8 mouse cellular contexts compared by ENCODE assay signal in genomic region chr14:50925111-50925920, GRCm38 (mm10). TPM values are rescaled to one million over a fixed set of nuclear protein-coding genes. Genes with fewer than 3 reads are reported as not detected.
DNase-seq lines count a peak whose midpoint lies in the region; ATAC-seq and TF ChIP-seq lines count a peak whose summit lies in the region.

No protein-coding gene starts in this region.

- peaks cover 36% of the 10 kb centered on the region for H3K36me3 ChIP-seq in heart, postnatal 0 days (replicated peaks; ENCODE audit: control insufficient read depth, insufficient read depth, low read length)
- peaks cover 44% of the 10 kb centered on the region for H3K36me3 ChIP-seq in megakaryocyte, embryonic 14.5 days (replicated peaks; ENCODE audit: low read length)

- H3K4me2 ChIP-seq in heart, postnatal 0 days (ENCODE audit: low read depth, low read length) = peak overlapping the region; percentile 81

- WGBS in heart, postnatal 0 days = 1% methylated on average over 38 of the region's 38 CpGs

- no peak for TF ChIP-seq EP300 in heart, postnatal 0 days (IDR thresholded peaks at IDR 0.05; ENCODE audit: low read depth)

- H3K27ac ChIP-seq in layer of hippocampus, adult 2 months = peak overlapping the region; percentile 95
- H3K27ac ChIP-seq in brown adipose tissue, adult 24 weeks (replicated peaks; ENCODE audit: low read depth, low read length) = peak overlapping the region; percentile 27
- H3K27ac ChIP-seq in heart, postnatal 0 days (ENCODE audit: low read depth) = peak overlapping the region; percentile 93

- no peaks in the 10 kb centered on the region for H3K27me3 ChIP-seq in heart, postnatal 0 days (ENCODE audit: control insufficient read depth, insufficient read depth, low read length)
- no peaks in the 10 kb centered on the region for H3K27me3 ChIP-seq in megakaryocyte, embryonic 14.5 days (replicated peaks)

- ATAC-seq in heart, postnatal 0 days (ENCODE audit: insufficient read depth, low read depth) = peak; percentile 17

- H3K9me3 ChIP-seq in heart, postnatal 0 days (replicated peaks; ENCODE audit: control insufficient read depth, low read length) = no peaks in the 10 kb centered on the region
- H3K9me3 ChIP-seq in megakaryocyte, embryonic 14.5 days = no peaks in the 10 kb centered on the region

- H3K4me3 ChIP-seq in layer of hippocampus, adult 2 months = peak overlapping the region; percentile 88
- peak overlapping the region; percentile 89 for H3K4me3 ChIP-seq in brown adipose tissue, adult 24 weeks (ENCODE audit: insufficient read depth, low read depth, low read length)
- peak overlapping the region; percentile 71 for H3K4me3 ChIP-seq in heart, postnatal 0 days (ENCODE audit: low read depth, low read length)
- H3K4me3 ChIP-seq in megakaryocyte, embryonic 14.5 days (replicated peaks) = peak overlapping the region; percentile 90

- H3K9ac ChIP-seq in heart, postnatal 0 days (replicated peaks; ENCODE audit: low read depth, low read length) = peak overlapping the region; percentile 80

- DNase-seq in layer of hippocampus, adult 2 months (ENCODE audit: low spot score in 2 of 2) = peak in 1 of 2 experiments; percentile 21
- no peak for DNase-seq in layer of hippocampus, adult 9-10 months (ENCODE audit: low spot score)
- no peak for DNase-seq in heart, postnatal 0 days (ENCODE audit: low spot score)
- no peak for DNase-seq in yolk sac, embryonic 10.5 days (ENCODE audit: low spot score)
- DNase-seq in thymus, postnatal 36 days = no peak
- no peak for DNase-seq in kidney, postnatal 36 days

- TF ChIP-seq CTCF in layer of hippocampus, adult 2 months (conservative IDR thresholded peaks at IDR 0.05) = no peak
- TF ChIP-seq CTCF in heart, postnatal 0 days (IDR thresholded peaks at IDR 0.05; ENCODE audit: low read depth) = no peak

- no peaks in the 10 kb centered on the region for H3K4me1 ChIP-seq in brown adipose tissue, adult 24 weeks (ENCODE audit: control insufficient read depth, insufficient read depth, insufficient read length, low read length)
- H3K4me1 ChIP-seq in heart, postnatal 0 days (ENCODE audit: control insufficient read depth, insufficient read depth) = peaks cover 7% of the 10 kb centered on the region
- H3K4me1 ChIP-seq in megakaryocyte, embryonic 14.5 days = peaks cover 51% of the 10 kb centered on the region

RNA-seq across cellular contexts. Expression of gene Apex1, which starts 0.5 kb away (rescaled TPM):
- total RNA-seq in layer of hippocampus, adult 2 months (2021) = 10 to 100 TPM; 70.3 to 73.4 TPM
- 31.0 and 35.3 TPM in 2 replicates for polyA plus RNA-seq in brown adipose tissue, adult 24 weeks (2012; ENCODE audit: insufficient read depth, insufficient read length, missing spikeins)
- total RNA-seq in heart, postnatal 0 days (2014; rRNA removed; ENCODE audit: low replicate concordance) = 44.3 and 52.7 TPM in 2 replicates
- polyA plus RNA-seq in heart, postnatal 0 days (2015; fragmentation: Nextera tagmentation; extraction: Ambion mirVana) = 70.3 and 77.2 TPM in 2 replicates
- polyA plus RNA-seq in megakaryocyte, embryonic 14.5 days (2012; ENCODE audit: insufficient read depth, low replicate concordance) = 13.9 and 87.6 TPM in 2 replicates

RNA-seq across cellular contexts. Expression of gene Osgep, which starts 0.6 kb away (rescaled TPM):
- 10 to 100 TPM; 35.0 to 36.0 TPM for total RNA-seq in layer of hippocampus, adult 2 months (2021)
- 59.2 and 66.9 TPM in 2 replicates for polyA plus RNA-seq in brown adipose tissue, adult 24 weeks (2012; ENCODE audit: insufficient read depth, insufficient read length, missing spikeins)
- total RNA-seq in heart, postnatal 0 days (2014; rRNA removed; ENCODE audit: low replicate concordance) = 81.8 and 106 TPM in 2 replicates
- polyA plus RNA-seq in heart, postnatal 0 days (2015; fragmentation: Nextera tagmentation; extraction: Ambion mirVana) = 93.3 and 96.6 TPM in 2 replicates
- 14.5 and 15.9 TPM in 2 replicates for polyA plus RNA-seq in megakaryocyte, embryonic 14.5 days (2012; ENCODE audit: insufficient read depth, low replicate concordance)

RNA-seq across cellular contexts. Expression of gene Pip4p1, which starts 5.3 kb away (rescaled TPM):
- 10 to 100 TPM; 92.9 to 95.6 TPM for total RNA-seq in layer of hippocampus, adult 2 months (2021)
- polyA plus RNA-seq in brown adipose tissue, adult 24 weeks (2012; ENCODE audit: insufficient read depth, insufficient read length, missing spikeins) = 44.2 and 46.1 TPM in 2 replicates
- 16.6 and 39.0 TPM in 2 replicates for total RNA-seq in heart, postnatal 0 days (2014; rRNA removed; ENCODE audit: low replicate concordance)
- 20.4 and 24.8 TPM in 2 replicates for polyA plus RNA-seq in heart, postnatal 0 days (2015; fragmentation: Nextera tagmentation; extraction: Ambion mirVana)
- polyA plus RNA-seq in megakaryocyte, embryonic 14.5 days (2012; ENCODE audit: insufficient read depth, low replicate concordance) = 82.0 and 93.0 TPM in 2 replicates

RNA-seq across cellular contexts. Expression of gene Pnp, which starts 5.6 kb away (rescaled TPM):
- 10 to 100 TPM; 14.0 to 17.1 TPM for total RNA-seq in layer of hippocampus, adult 2 months (2021)
- 84.3 and 92.4 TPM in 2 replicates for polyA plus RNA-seq in brown adipose tissue, adult 24 weeks (2012; ENCODE audit: insufficient read depth, insufficient read length, missing spikeins)
- total RNA-seq in heart, postnatal 0 days (2014; rRNA removed; ENCODE audit: low replicate concordance) = 15.7 and 22.3 TPM in 2 replicates
- polyA plus RNA-seq in heart, postnatal 0 days (2015; fragmentation: Nextera tagmentation; extraction: Ambion mirVana) = 20.5 and 22.2 TPM in 2 replicates
- polyA plus RNA-seq in megakaryocyte, embryonic 14.5 days (2012; ENCODE audit: insufficient read depth, low replicate concordance) = 1.4 TPM in 1 of 2 replicates, not detected in the other

RNA-seq across cellular contexts. Expression of gene Gm49342, which starts 19.0 kb away (rescaled TPM):
- 10 to 100 TPM in 1 of 2 experiments, 1 to 10 TPM in 1; 5.2 to 12.0 TPM for total RNA-seq in layer of hippocampus, adult 2 months (2021)
- polyA plus RNA-seq in brown adipose tissue, adult 24 weeks (2012; ENCODE audit: insufficient read depth, insufficient read length, missing spikeins) = 11.9 and 19.3 TPM in 2 replicates
- total RNA-seq in heart, postnatal 0 days (2014; rRNA removed; ENCODE audit: low replicate concordance) = 17.5 TPM in 1 of 2 replicates, not detected in the other
- not detected in 2 replicates for polyA plus RNA-seq in heart, postnatal 0 days (2015; fragmentation: Nextera tagmentation; extraction: Ambion mirVana)
- 1.00 TPM in 1 of 2 replicates, not detected in the other for polyA plus RNA-seq in megakaryocyte, embryonic 14.5 days (2012; ENCODE audit: insufficient read depth, low replicate concordance)

Comparison
In these comparisons a context has a peak if more than half of its experiments do, and no peak if none do; other contexts are left out.
1. H3K27ac ChIP-seq: peak in every context shown above with its lines; median percentile 95 in layer of hippocampus, adult 2 months; 93 in heart, postnatal 0 days; 27 in brown adipose tissue, adult 24 weeks.